Mouse (Mus musculus): ENCODE measurements at regions not wholly inside any gene's neighbourhood (a gene's known extent, or its start where the extent isn't known, plus 50 kb on each side); places are given as distances from the start of the nearest gene placed in this dataset.

- WGBS: 85% methylated on average over 3 of the region's 3 CpGs
- H3K36me3 ChIP-seq (ENCODE audit: control insufficient read depth, insufficient read depth, low read length): no peaks in the 10 kb centered on the region
- H3K9ac ChIP-seq (replicated peaks; ENCODE audit: low read length): no peak overlapping the region
- no peaks in the 10 kb centered on the region for H3K4me1 ChIP-seq (ENCODE audit: control insufficient read depth, insufficient read depth, low read length)
- no peak overlapping the region for H3K4me3 ChIP-seq (replicated peaks; ENCODE audit: low read depth, low read length)
- H3K27ac ChIP-seq (replicated peaks; ENCODE audit: low read depth, low read length): no peak overlapping the region
- ATAC-seq (ENCODE audit: low FRiP score, low TSS enrichment) (no peak), DNase-seq (no peak)
- no peak overlapping the region for H3K4me2 ChIP-seq (ENCODE audit: low read length)
- no peaks in the 10 kb centered on the region for H3K9me3 ChIP-seq (ENCODE audit: control insufficient read depth, low read length)
- no peaks in the 10 kb centered on the region for H3K27me3 ChIP-seq (ENCODE audit: control insufficient read depth, insufficient read depth, low read length)
Observed at GRCm38 (mm10) chr4:74981491-74981890, 296.6 kb downstream of the Dmac1 start.

- no peak for ATAC-seq (ENCODE audit: low FRiP score, low TSS enrichment)
- no peaks in the 10 kb centered on the region for H3K9me3 ChIP-seq (ENCODE audit: control insufficient read depth, low read length)
- no peaks in the 10 kb centered on the region for H3K27me3 ChIP-seq (ENCODE audit: control insufficient read depth, insufficient read depth, low read length)
- peak; percentile 1 for DNase-seq
- no peak overlapping the region for H3K27ac ChIP-seq (replicated peaks; ENCODE audit: low read depth, low read length)
- no peak overlapping the region for H3K4me3 ChIP-seq (replicated peaks; ENCODE audit: low read depth, low read length)
- 85% methylated on average over 1 of the region's 1 CpGs for WGBS
- no peaks in the 10 kb centered on the region for H3K4me1 ChIP-seq (ENCODE audit: control insufficient read depth, insufficient read depth, low read length)
- no peak overlapping the region for H3K9ac ChIP-seq (replicated peaks; ENCODE audit: low read length)
- H3K4me2 ChIP-seq (ENCODE audit: low read length): no peak overlapping the region
- H3K36me3 ChIP-seq (ENCODE audit: control insufficient read depth, insufficient read depth, low read length): no peaks in the 10 kb centered on the region
Observed at GRCm38 (mm10) chr4:74972143-74972542, 306.0 kb downstream of the Dmac1 start.

Data from midbrain, embryonic 14.5 days (tissue).